Mouse (Mus musculus) cerebellum, postnatal 4 days (tissue): ENCODE data around the gene Actr6.
A peak's percentile ranks its signal among the peaks of the same experiment; 100 is the strongest.

ENCODE experiments used
- DNase-seq, 2 experiments: peaks; one replicate each; pipeline ENCODE4 v3.0.0; 2022; ENCODE audit warnings: low spot score in 2 of 2, mixed read lengths in 1 of 2

Actr6 gene

DNA sequence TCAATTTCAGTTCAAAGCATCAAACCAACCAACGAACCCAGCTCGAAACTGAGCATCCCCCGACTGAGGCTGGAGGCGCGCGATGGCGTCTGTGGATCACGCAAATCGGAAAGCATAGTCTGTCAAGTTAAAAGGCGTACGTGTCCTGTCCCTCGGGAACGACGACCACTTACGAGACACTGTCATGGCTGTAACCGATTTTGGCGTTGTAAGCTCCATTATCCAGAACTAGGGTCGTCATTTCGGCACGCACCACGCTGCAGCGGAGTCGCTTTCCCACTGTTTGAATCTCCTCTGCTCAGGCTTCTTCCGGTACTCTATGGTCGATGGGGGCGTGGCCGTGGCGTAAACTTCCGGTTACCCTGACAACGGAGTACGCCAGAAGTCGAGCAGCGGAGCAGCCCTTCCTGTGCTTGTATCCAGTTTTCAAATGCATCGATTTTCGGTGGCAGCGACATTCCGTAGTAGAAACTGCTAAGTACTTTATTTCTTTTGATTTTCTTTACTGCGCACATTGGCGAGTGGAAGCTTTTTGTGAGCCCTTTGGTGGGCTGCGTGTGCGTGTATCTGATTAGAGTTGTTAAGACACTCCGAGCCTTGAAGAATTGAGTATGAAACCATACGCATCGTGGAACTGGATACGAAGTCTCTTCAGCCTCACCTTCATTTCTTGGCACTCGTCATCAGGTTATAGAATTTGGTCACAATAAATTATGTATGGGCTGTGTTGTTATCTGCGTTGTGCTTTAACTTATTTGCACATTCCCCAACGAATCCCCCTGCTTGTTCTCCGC, at the start of gene Actr6:
TSS of gene Actr6 (minus strand) at position 295 of the 794 bp plus-strand sequence.
- peak; percentile 70 to 87 for DNase-seq

- DNase-seq, result no peak
Measured at GRCm38 (mm10) chr10:89776029-89776428, 43.9 kb upstream of the Actr6 start.

GRCm38 (mm10) chr10:89771894-89772293, 39.8 kb upstream of the Actr6 start:
- DNase-seq, result no peak

- no peak for DNase-seq
Measured at GRCm38 (mm10) chr10:89769096-89769495, 37.0 kb upstream of the Actr6 start.

- DNase-seq, result no peak
Measured at GRCm38 (mm10) chr10:89768352-89769020, 36.4 kb upstream of the Actr6 start.

DNA sequence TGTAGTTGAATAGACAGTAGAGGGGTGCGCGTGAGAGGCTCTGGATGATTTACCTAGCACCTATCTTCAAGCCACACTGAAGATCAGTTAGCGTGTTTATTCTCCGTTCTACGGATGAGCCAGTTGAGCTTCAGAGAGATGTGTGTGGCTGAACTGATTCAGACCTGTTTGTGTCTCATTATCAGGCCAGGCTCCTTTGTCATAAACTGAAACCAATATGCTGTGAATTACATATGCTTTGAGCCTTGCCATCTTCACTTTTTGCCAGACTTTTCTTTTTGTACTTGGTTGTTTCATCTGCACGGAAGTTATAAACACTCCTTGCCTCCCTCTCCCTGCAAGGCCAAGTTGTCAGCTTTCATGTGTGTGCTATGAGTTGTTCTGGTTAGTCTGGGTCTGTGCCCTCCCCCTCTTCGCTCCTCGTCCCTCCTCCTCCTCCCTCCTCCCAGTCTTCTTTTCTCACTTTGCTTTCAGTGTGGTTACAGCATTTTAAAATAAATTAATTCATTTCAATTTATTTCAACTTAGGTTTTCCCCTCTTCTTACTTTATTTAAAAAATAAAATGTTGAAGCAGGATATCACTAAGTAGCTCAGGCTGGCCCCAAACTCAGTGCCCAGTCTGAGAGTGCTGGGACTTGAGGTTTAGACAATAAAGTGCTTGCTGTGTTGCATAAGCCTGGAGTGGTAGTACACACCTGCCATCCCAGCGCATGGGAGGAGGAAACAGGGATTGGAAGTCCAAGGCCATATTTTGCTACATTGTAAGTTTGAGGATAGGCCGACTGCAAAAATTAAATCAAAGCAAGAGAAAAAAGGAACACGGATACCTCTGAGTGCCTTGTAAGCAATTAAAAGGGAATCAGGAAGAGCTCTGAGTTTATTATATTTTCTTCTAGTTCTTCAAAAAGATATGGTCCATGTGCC, 34.0 kb upstream of the Actr6 start:
- no peak for DNase-seq

- DNase-seq, result no peak
Measured at GRCm38 (mm10) chr10:89764457-89765121, 32.5 kb upstream of the Actr6 start.

DNA sequence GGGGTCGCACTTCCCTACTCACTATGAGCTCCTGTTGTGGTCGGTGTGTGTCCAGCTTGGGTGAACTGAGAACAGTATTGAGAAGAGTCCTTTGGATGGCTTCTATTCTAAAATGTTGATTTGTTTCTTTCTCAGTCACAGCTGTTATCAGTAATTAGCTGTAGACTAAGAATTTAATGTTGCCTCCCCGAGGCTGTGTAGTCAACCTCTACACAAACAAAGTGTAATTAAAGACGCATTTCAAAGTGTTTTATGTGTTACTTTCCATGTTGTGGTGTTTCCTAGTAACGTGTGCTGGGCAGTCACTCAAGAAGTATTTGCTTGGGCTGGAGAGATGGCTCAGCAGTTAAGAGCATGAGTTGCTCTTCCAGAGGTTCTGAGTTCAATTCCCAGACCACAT, 28.7 kb upstream of the Actr6 start:
- no peak for DNase-seq

DNA sequence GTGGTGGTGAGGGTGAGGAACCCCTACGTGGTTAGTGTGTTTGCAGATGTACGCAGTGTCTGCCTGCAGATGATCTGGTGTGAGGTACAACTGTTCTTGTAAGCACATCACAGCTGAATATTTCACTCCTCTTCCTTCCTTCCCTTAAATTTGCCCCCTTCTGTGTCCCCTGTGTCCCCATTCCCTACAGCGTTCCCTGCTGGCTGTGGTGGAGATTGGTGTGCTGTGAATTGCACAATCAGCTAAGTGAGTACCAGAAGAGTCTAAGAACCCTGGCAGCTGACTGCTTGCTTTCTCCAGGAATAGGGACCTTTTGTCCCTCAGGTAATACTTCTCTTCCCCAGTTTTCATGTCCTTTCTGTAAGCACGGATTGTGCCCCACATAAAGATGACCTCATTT, 23.1 kb upstream of the Actr6 start:
- DNase-seq, result no peak

GRCm38 (mm10) chr10:89751069-89751468, 19.0 kb upstream of the Actr6 start:
- DNase-seq, result no peak

DNA sequence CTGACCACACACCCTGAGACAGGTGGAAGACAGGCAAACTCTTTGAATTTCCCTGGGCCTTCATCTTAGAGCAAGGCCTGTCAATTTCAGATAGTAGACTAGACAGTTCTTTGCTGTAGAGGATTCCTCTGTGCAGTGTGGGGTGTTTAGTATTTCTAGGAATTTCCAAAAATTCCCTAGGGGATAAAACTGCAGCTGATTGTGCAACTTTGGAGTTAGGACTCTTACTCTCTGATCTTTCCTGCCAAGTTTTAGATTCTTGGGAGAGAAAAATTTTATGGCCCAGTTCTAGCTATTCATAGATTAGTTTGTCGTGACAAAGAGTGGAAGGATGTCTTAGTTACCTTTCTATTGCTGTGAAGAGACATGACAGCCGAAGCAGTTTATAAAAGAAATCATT, 16.5 kb upstream of the Actr6 start:
- DNase-seq, result no peak

GRCm38 (mm10) chr10:89747911-89748310, 15.8 kb upstream of the Actr6 start:
- no peak for DNase-seq

GRCm38 (mm10) chr10:89747221-89747905, 15.3 kb upstream of the Actr6 start:
- DNase-seq, result no peak

GRCm38 (mm10) chr10:89746581-89746980, 14.5 kb upstream of the Actr6 start:
- no peak for DNase-seq

DNA sequence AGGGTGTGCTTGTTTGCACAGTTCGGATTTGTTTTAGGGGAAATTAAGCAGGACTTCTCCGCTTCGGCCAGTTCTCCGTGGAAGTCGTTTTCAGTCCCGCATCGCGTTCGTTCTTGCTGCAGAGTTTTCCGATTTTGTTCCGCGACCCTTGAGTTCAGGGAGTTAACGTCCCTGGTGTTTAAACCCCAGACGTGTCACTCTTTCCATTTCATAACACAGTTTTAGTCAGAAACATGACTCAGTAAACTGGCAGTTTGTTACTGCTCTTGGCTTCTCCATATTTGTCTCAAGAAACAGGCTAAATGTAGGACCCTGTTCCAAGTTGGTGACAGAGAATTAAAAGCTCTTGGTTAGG, 13.5 kb upstream of the Actr6 start:
- no peak for DNase-seq

DNA sequence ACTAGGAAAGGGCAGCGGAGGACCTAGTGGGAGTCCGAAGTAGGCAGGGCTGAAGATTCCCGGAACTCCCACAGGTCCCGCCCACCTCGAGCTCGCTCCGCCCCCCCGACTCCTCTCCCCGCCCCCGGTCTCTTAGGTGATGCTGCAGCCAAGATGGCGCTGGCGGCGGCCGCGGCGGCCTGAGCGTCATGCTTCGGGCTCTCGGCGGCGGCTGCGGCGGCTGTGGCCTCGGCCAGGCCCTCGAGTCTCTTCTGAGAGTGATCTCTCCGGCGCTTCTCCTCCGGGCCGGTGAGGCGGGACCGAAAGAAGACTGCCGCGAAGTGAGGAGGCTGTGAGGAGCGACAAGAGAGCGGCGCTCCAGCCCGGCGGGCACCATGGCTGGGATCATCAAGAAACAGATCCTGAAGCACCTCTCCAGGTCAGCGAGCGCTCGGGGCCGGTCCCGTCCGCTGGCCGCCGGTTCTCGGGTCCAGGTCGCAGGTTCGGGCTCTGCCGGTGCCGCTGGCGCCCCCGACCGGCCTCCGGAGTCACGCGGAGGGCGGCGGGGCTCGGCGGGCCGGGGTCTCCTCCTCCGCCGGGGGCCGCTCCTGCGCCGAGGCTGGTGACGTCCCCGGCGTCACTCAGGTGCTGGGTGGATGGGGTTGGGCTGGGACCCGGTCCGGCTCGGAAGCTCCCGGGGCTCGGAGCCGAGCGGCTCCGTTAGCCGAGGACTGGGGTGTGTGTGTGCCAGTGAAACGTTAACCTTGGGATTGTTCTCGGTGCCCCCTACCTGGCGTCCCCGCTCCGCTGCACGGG, 13.0 kb upstream of the Actr6 start, which contains the start of gene Uhrf1bp1l:
TSS of gene Uhrf1bp1l (plus strand) at position 121 of the 795 bp plus-strand sequence.
- peak; percentile 72 to 88 for DNase-seq

GRCm38 (mm10) chr10:89744341-89744740, 12.2 kb upstream of the Actr6 start:
- DNase-seq, result no peak

DNA sequence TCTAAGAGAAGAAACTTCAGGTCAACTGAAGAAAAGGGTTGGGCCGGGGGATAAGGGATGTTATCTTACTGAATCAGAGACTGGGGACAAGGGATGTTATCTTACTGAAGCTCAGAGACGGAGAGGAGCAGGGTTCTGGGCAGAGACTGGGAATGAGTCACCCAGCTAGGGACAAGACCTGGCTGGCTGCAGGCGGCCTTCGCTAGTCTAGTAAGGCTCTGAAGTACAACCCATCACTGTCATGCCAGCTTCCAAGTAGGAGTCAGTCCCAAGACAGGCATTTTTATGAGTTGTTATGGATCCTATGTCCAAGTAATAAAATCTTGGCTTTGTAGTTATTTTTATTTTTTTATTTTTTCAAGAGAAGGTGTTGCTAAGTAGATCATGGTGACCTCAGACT, 11.2 kb upstream of the Actr6 start:
- no peak for DNase-seq

GRCm38 (mm10) chr10:89740995-89741394, 8.9 kb upstream of the Actr6 start:
- no peak for DNase-seq

DNA sequence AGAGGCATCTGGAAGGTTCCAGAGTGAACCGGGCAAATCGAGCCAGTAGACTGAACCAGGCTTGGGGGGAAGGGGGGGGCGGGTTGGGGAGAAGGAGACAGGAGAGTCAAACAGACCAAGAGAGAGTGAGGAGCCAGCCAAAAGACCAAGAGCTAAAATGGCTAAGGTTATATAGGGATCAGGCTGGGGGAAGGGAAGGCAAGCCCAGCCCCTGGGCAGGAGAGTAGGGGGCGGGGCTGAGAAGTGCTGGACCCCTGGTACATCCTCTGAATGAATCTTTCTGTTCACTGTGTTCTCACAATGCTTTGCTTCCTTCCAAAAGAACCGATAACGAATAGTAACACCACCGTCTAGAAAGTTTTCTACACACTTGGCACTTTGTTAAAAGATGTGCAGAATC, 7.6 kb upstream of the Actr6 start:
- no peak for DNase-seq
